Mouse (Mus musculus) MEL-GATA-1-ER (cell line): ENCODE measurements at regions not wholly inside any gene's neighbourhood (a gene's known extent, or its start where the extent isn't known, plus 50 kb on each side); places are given as distances from the start of the nearest gene placed in this dataset.

Experiments
- DNase-seq: peaks from one replicate; pipeline ENCODE4 v3.0.0-alpha.2; 2012; ENCODE audit warnings: low read depth; ENCODE audit errors: extremely low read depth

DNA sequence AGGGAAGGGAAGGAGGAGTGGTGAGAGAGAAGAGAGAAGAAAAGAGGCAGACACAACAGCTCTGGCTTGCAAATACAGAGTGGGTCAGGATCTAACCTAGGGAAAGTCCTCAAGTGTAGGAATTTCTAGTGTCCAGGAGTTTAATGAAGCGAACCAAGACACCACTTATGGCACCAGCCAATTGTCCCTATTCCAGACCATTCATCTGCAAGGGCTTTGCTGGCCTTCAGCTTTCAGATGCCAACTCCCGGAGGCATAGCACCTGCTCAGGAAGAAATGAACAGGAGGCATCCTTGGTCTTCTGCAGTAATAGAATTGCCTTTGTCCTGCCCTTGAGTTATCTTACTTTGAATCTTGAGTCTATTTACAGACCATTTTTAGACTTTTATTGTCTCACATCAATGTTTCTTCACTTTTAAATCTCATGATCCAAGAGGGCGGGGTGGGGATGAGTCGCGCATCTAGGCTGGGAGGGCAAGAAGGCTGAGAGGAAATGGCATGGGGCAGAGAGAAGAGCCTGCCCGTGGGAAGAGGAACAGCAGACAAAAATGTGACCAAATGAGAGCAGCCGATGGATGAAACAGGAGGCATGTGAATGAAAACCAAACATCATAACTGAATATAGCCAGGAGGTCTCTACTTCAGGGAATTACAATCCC lies 190.1 kb upstream of the Hmga2 start:
- DNase-seq, result no peak

DNA sequence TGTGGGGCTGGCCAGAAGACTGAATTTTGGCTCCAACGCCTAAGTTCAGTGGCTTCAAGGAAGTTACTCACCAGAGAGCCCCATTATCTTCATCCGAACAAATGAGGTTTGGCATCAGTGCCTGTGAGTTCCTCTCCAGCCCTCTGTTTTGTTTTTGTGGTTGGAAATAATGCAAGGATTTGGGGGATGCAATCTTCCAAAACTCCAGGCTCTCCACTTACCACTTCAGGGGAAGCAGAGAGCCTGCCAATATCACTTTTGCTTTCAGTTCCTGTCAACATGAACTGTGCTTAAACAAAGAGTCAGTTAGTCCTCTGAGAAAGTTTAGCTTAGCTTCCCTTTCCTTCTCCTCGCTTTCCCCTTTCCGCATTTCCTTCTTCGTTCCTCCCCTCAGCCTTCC lies 189.4 kb upstream of the Hmga2 start:
- no peak for DNase-seq

DNA sequence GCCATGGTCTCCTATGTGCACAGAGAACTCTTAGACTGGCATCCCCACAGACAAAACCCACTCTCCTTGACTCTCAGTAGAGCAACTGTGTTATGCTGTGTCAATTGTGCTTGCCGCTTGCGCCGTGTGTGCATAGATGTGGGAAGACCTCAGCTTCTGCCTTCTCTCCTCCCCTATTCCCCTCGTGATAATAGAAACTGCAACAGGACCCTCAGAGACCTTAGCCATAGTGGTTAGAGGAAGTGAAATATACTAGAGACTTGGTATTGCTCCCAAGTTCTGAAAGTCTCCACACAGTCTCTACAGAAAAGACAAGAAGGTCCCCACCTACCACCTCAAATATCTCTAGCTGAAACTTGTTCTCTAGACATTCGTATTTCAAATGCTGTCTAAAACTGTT lies 188.2 kb upstream of the Hmga2 start:
- no peak for DNase-seq

DNA sequence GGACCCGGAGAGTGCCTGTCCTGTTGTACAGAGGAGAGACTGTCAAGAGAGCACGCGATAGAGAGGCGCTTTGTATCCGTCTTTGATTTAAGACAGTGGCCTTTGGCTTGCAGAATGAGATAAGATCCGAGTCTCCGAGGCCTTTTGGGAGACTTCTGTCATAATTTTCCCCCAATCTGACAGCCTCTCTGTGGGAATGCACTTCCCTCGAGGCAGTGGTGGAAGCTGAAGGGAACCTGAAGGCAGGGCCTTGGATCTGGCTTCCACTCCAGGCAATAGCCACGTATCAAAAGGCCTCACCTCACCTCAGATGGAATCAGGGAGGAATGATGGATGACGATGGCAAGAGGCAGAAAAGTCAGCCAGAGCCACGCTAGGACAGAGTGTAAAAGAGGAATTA lies 187.1 kb upstream of the Hmga2 start:
- no peak for DNase-seq

DNA sequence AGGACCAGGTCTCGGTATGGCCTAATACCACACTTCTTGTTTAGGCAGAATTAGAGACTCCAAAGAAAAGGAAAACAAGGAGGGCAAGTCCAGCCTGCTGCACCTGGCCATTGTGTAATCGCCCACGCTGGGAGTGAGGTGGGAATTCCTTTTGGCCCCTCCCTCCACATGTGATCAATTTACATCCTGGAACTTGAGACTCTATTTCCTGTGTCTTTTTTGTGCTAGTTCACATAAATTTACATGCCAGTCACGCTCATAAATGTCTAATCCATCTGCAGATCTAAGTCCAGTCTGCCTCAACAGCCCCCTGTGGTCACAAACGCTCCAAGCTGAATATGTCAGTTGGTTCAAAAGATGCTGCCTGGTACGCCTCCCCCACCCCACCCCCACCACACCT lies 184.2 kb upstream of the Hmga2 start:
- no peak for DNase-seq

DNA sequence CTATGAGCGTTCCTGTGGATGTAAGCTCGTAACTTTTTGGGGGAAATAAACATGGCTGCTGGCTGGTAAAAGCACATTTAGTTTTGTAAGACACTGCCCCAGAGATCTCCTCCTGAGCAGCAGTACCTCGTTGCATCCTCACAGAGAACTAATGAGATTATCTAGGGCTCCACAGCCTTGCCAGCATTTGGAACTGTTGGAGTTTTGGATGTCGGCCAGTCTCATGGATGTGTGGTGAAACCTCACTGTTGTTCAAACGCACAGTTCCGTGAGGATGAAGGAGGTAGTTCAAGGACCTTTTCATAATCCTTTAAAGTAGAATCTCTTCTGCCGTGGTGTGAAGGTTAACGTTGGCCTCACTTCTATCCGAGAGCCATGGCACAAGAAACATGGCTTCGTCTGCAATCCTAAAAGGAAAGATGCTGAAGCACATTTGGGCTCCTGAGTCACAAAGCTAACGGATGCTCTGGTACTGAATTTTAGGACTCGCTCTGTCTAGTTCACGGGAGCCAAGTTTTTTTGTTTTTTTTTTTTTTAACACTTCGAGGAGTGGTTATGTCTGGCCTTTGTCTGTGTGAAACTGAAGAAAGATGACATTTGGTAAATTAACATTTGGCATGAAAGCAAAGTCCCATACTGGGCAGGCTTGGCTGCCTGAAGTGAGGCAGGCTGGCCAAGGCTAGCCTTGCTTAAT lies 179.1 kb upstream of the Hmga2 start:
- DNase-seq, result no peak

DNA sequence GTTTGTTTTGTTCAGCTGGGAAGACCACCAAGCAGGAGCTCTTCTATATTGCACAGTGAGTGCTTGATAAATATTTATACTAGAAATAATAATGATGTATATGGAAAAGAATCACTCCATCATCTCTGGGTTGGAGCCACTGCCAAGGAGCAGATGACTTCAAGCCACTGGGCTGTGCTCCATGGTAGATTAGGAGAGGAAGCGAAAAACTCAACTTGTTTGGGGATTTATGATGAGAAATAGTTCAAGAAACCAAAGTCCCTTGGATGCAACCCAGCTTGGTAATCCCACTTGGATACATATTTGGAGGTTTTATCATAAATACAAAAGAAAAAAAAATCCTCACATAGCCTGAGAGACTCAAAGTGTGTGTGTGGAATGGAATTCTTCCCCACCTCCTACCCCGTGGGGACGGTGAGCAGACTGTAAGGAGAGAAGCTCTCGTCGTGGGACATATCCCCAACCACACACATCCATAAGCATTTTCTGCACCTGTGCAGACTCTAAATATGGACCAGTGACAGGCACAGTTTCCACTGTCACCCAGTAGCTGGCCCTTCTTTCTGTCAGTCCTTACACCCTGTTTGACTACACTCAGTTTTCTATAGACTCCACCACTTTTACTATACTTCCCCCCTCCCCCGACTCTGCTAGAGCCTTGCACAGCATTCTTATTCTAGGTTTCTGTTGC lies 176.4 kb upstream of the Hmga2 start:
- DNase-seq, result no peak

DNA sequence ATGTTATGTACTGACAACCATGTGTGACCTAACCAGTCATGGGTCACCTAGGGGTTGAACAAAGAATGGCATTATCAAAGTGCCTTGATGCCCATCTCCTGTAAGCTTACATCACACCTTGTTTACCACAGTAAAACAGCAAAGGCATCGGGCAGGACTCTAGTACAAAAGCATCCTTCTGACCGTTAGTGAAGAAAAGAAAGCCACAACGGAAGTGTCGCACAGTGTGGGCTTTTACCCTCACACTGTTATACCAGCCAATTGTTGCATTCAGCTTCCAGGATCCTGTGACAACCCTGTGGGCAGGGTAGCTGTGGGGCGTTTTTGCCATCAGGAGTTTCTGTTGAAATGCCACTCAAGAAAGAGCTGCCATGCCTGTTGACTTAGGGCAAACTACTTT lies 175.6 kb upstream of the Hmga2 start:
- no peak for DNase-seq

DNA sequence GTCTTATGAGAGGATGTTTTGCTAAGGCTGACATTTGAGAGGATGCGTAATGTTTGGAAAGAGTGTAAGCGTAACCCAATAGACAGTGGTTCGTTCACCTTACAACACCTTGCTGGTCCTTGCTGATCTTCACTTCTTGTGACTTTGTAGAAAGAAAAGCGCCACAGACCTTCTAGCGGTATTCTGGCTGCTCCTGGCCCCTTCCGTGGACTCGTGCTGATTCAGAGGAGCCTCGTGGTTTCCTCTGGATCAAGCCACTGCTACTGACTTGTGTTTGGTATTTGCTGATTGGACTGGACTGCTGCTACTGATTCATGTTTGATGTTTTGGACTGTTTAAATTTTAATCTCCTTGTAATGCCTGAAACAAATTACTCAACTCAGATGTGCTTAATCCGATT lies 174.1 kb upstream of the Hmga2 start:
- no peak for DNase-seq

DNA sequence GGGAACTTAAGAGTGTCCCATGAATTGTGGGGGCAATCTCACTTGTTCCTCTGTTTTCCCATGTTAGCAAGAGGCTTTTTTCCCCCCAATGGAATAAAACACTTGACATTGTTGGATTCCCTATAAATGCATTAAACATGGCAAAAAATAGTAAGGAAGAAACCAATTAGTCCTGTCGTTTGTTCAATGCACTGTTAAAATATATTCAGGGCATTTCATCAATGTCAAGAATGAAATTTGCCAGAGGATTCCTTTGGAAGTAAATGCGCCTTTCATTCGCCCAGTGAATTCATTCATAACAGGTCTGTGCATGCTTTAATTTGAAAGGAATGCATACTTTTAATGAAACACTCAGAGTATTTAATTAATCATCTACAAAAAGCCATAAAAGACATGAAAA lies 172.5 kb upstream of the Hmga2 start:
- DNase-seq, result no peak

DNA sequence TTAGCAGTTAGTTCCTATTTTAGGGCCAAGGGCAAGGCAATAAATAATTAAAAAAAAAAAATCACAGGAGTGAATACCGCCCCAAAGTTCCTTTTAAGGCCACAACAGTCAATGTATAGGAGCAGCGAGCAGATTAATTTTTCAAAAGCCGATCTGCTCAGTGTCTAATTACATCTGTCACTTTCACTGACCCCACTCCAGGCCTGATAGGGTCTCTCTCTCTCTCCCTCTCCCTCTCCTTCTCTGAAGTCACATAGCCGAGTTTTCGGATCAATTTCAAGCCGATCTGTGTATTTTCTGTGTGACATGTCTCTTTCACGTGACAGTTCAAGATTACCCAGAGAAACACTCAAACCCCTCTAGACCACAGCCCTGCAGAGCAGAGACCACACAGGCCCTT lies 171.8 kb upstream of the Hmga2 start:
- DNase-seq, result no peak

DNA sequence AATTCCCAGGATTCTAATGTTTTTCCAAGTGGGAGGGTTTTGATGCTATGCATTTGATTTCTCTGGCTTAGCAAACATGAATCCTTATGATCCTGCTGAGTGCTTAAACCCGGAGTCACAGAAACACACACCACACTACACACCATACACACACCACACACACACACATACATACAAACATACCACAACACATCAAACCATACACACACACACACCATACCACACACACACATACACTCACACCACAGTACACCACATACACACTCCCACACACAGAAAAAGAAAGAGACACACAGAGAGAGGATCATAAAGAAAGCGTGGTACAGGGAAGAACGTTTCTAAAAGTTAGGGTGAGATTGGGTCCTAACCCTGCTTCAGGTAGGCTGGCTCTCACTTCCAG lies 171.1 kb upstream of the Hmga2 start:
- DNase-seq, result no peak

DNA sequence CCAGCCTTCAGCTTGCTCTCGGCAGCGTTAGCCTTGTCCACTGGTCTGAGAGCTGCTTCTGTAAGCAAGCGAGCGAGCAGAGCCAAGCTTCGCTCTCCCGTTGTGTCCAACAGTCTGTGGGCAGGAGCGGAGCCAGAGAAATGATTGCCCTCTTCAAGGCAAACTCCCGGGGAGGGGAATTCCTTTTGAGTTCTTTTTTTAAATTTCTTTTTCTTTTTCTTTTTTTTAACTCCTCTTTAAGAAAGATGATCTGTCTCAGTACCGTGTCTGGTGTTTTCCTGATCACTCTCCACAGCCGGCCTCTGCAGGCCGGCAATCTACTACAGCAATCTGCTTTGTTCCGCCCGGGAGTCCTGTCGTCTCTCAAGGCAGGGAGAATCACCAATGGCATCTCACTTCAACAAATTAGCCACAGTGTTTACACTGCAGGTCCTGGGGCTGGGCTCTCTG lies 170.6 kb upstream of the Hmga2 start:
- DNase-seq, result no peak

DNA sequence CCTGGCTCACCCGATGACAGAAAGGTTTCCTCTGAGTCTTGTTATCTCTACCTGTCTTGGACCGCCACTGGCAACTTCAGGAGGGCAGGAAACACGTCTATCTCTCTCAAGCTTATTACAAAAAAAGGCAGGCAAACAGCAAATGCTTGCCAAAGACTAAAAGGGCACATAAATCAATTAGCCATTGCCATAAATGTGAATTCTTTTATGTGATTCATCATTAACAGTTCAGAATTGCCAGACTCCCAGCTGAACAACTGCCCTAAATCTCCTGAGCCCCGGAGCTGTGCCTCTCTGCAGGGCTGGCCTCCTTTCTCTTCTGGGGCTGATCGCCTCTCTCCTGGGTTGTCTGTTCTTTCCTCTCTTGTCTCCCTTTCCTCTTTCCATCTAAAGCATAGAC lies 164.6 kb upstream of the Hmga2 start:
- no peak for DNase-seq

DNA sequence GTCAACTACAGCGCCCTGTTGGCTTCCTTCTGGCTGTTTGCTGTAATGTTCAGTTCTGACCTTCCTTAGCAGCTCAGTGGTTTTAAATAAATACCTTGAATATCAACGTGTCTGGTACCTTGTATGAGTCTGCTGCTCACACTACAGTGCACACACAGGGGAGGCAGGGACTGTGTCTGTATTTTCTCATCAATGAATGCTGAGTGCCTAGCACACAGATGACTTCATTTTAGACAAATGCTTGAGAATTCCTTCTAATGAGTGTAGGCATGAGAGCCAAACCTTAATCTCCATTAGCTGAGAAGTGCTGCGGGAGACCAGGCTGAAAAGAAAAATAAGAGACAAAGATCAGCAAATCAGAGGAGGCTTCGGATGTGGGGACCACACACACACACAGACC lies 162.0 kb upstream of the Hmga2 start:
- no peak for DNase-seq

DNA sequence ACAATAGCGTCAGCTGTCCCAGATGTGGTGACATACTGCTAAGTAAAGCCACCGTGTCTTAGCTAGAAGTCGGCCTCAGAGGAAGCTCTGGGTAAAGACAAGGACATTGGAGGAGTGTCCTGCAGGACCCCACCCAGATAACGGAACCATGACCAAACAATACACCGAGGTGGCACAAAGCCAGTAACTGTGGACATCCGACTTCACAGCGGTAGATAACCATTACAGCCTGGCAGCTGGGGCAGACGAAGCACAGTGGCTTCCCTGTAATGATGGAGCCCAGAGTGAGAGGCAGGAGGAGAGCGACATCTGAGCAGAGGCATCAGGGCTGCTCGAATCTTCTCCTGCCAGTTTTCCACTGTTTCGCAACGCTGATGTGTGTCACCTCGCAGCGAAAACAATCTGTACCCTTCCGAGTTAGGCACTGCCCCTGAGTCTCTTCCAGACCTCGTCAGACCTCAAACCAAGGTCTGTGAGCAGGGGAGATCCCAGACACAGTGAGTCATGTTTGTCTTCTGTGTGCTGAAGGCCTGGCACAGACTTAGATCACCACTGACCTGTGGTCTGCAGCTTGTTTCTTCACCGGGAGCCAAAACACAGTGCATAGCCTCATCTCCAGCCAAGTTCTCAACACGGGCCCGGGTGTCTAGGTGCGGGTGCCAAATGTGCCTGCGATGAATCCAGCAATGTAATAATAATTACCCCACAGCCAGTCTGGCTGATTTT lies 159.7 kb upstream of the Hmga2 start:
- DNase-seq, result peak; percentile 9

DNA sequence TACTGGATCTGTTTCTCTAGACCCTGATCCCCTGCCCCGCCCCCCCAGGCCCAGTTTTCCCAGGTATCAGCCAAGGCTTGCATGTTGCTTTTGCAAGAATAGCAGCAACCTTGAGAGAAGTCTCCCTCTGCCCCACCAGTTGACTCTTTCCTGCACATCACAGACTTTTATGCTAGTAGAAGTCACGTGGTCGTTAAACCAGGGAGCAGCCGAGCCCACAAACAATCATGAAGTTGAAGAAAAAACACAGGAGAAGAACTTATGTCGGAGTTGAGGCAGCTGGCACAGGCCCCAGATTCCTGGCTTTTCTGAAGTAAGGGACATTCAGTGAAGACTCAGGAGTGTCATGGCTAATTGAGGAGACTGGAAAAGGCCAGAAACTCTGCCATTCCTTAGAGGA lies 158.9 kb upstream of the Hmga2 start:
- DNase-seq, result no peak

DNA sequence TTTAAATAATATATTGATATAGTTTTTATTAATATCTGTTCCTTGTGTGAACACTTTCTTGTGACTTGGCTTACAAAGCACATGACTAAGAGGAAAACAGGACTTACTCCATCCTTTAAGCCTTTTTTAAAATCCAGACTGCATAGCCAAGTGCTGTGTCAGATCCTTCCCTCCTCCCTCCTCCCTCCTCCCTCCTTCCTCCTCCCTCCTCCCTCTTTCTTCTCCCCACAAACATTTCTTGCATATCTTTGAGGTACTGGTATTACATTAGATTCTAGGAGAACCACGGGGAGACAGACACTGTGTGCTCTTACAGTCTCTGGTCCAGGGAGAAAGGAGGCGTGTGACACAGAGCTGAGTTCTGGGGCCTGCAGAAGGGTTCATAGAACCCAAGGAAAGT lies 155.8 kb upstream of the Hmga2 start:
- no peak for DNase-seq

DNA sequence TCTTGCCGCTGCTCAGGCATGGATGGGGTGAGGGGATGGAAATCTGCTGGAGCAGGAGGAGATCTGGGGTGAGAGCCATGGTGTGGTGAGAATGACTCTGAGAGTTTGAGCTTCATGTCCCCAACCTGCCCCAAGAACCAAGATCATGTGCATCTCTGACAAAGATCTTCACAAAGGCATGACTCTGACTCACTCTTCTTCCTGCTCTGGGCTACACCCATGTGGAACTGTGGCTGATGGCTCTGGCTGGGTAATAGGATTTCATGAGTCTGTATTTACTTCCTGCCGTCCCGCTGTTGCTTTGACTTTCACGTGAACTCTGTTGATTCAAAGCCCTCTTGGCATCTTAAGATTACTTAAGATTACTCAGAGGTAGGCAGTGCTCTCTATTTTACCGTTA lies 151.8 kb upstream of the Hmga2 start:
- no peak for DNase-seq

DNA sequence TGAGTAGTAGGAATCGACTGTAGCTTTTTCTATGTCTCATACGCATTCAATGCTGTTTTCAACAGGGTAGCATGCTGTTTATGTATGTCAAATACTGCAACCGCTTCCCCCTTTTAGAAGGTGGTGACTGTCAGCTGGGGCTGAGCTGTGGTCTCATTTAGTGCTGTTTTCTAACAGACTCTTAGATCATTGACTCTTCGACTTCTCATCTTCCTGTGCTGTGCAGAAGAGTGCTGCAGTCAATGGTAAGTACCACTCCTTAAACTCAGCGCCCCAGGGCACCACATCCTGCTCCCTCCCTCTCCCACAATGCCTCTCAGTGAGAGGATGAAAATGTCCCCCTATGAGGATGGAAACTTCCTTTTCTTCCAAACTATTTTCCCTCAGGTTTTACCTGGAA lies 149.2 kb upstream of the Hmga2 start:
- DNase-seq, result no peak

DNA sequence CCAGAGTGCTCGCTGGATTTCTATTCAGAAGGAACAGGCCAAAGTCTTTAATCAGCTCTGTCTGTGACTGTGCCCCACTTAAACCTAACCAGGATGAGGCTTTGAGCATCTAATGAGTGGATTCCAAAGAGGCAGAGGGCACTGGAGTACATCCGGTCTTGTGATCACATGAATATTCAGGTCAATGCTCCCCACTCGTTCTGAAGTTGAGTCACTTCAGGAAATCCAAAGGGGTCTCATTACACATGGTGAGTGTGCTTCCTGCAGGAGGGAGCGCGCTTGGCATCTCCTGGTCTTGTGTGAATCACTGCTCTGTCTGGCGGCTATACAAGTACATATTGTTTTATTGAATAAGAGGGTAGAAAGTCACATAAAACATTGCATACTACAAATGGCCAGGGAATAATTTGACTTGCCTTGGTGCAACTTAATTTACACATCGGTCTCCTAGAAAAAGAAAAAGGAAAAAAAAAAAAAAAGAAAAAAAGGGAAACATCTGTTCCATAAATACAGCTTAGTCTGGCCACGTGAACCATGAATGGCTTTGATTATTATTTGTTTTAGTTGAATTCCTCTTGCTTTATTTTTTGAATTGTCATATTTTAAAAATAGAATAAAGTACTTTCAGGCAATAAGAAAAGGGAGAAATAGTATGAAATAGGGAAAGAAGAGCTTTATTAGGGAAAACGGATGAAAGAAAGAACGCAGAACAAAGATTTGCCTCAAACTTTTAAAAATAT lies 148.1 kb upstream of the Hmga2 start:
- no peak for DNase-seq
